Mouse (Mus musculus): Measurements from ENCODE around the gene Map2k2.

DNA sequence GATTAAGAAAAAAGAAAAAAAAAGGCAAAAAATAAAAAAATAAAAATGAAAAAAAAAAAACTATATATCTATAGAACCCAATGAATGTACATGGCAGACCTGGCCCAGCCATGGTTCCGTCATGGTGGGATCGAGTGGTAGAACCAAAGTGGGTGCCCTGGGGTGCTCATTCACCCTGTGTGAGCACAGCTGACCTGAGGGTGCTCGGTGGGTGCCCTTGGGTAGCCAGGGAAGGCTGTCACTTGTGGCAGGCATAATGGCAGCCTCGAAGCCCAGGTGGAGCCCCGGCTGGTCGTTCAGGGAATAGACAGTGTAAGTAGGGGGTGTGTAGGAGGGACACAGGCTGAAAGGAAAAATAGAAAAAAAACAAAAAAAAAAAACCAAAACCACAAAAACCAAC is 45.5 kb downstream of the Map2k2 start:
- TF ChIP-seq CTCF (IDR thresholded peaks at IDR 0.05; ENCODE audit: borderline replicate concordance, insufficient read depth, low read length) (no peak), POLR2A (IDR thresholded peaks at IDR 0.05; ENCODE audit: low read depth, low read length) (no peak)
